15 mouse cellular contexts compared by ENCODE assay signal in genomic region chr5:72443946-72444345, GRCm38 (mm10).
DNase-seq lines count a peak whose midpoint lies in the region; ATAC-seq and TF ChIP-seq lines count a peak whose summit lies in the region.
"Had no signal": no experiment of that assay in that cellular context is flagged by ENCODE, and none has a peak within 500 bp of the region (broad histone marks: within the 10 kb centered on the region; RNA-seq: fewer than 3 reads in every experiment).

No protein-coding gene starts in this region.

- no peak for TF ChIP-seq POLR2A in limb, embryonic 14.5 days (IDR thresholded peaks at IDR 0.05; ENCODE audit: borderline replicate concordance, extremely low read depth, insufficient read depth, insufficient read length)

- no peaks in the 10 kb centered on the region for H3K27me3 ChIP-seq in limb, embryonic 14.5 days (ENCODE audit: control insufficient read depth, insufficient read depth, low read length)
- no peaks in the 10 kb centered on the region for H3K27me3 ChIP-seq in limb, embryonic 10.5 days (ENCODE audit: low read depth, poor library complexity, severe bottlenecking)
- no peaks in the 10 kb centered on the region for H3K27me3 ChIP-seq in E14TG2a.4 (ENCODE audit: insufficient read depth, low read length)
- H3K27me3 ChIP-seq in forebrain, embryonic 15.5 days, result no peaks in the 10 kb centered on the region
- H3K27me3 ChIP-seq: hindbrain, embryonic 15.5 days; limb, embryonic 15.5 days; midbrain, embryonic 15.5 days had no signal

- peak; percentile 29 for TF ChIP-seq CTCF in E14TG2a.4 (conservative IDR thresholded peaks at IDR 0.05; ENCODE audit: low read length)

- no peaks in the 10 kb centered on the region for H3K9me3 ChIP-seq in limb, embryonic 14.5 days (ENCODE audit: control insufficient read depth, low read length)
- H3K9me3 ChIP-seq in limb, embryonic 10.5 days (replicated peaks), result no peaks in the 10 kb centered on the region
- no peaks in the 10 kb centered on the region for H3K9me3 ChIP-seq in E14TG2a.4 (ENCODE audit: low read length)
- H3K9me3 ChIP-seq in forebrain, embryonic 15.5 days, result no peaks in the 10 kb centered on the region
- H3K9me3 ChIP-seq: hindbrain, embryonic 15.5 days; limb, embryonic 15.5 days; midbrain, embryonic 15.5 days had no signal

- no peak for ATAC-seq in limb, embryonic 14.5 days (ENCODE audit: low FRiP score, low read depth)
- no peak for ATAC-seq in forebrain, embryonic 15.5 days (replicated peaks)

- H3K4me2 ChIP-seq in limb, embryonic 14.5 days (replicated peaks; ENCODE audit: low read depth, low read length, severe bottlenecking), result no peak overlapping the region
- no peak overlapping the region for H3K4me2 ChIP-seq in forebrain, embryonic 15.5 days (replicated peaks)
- H3K4me2 ChIP-seq: hindbrain, embryonic 15.5 days; limb, embryonic 15.5 days; midbrain, embryonic 15.5 days had no signal

- H3K4me1 ChIP-seq in limb, embryonic 14.5 days (ENCODE audit: control insufficient read depth, insufficient read depth, low read length), result no peaks in the 10 kb centered on the region
- peaks cover 8% of the 10 kb centered on the region for H3K4me1 ChIP-seq in limb, embryonic 10.5 days
- H3K4me1 ChIP-seq in E14TG2a.4 (replicated peaks; ENCODE audit: low read depth, low read length), result no peaks in the 10 kb centered on the region
- H3K4me1 ChIP-seq in forebrain, embryonic 15.5 days, result no peaks in the 10 kb centered on the region
- H3K4me1 ChIP-seq: hindbrain, embryonic 15.5 days; limb, embryonic 15.5 days; midbrain, embryonic 15.5 days had no signal

- H3K4me3 ChIP-seq in limb, embryonic 14.5 days (replicated peaks; ENCODE audit: low read length), result no peak overlapping the region
- no peak overlapping the region for H3K4me3 ChIP-seq in limb, embryonic 10.5 days
- no peak overlapping the region for H3K4me3 ChIP-seq in E14TG2a.4 (replicated peaks; ENCODE audit: low read length)
- H3K4me3 ChIP-seq in forebrain, embryonic 15.5 days, result no peak overlapping the region
- H3K4me3 ChIP-seq: gastrocnemius, adult 2 months; hindbrain, embryonic 15.5 days; limb, embryonic 15.5 days; midbrain, embryonic 15.5 days had no signal

- H3K36me3 ChIP-seq in limb, embryonic 14.5 days (ENCODE audit: control insufficient read depth, insufficient read depth, low read length), result no peaks in the 10 kb centered on the region
- H3K36me3 ChIP-seq in limb, embryonic 10.5 days, result no peaks in the 10 kb centered on the region
- H3K36me3 ChIP-seq in E14TG2a.4 (ENCODE audit: insufficient read depth, low read length), result no peaks in the 10 kb centered on the region
- H3K36me3 ChIP-seq in forebrain, embryonic 15.5 days, result no peaks in the 10 kb centered on the region
- H3K36me3 ChIP-seq: hindbrain, embryonic 15.5 days; limb, embryonic 15.5 days; midbrain, embryonic 15.5 days had no signal

- 76% methylated on average over 11 of the region's 11 CpGs for WGBS in limb, embryonic 14.5 days
- WGBS in limb, embryonic 10.5 days, result 75% methylated on average over 11 of the region's 11 CpGs
- 77% methylated on average over 11 of the region's 11 CpGs for WGBS in forebrain, embryonic 15.5 days

- no peak overlapping the region for H3K27ac ChIP-seq in limb, embryonic 14.5 days (replicated peaks; ENCODE audit: low read depth, low read length)
- H3K27ac ChIP-seq in limb, embryonic 10.5 days, result no peak overlapping the region
- H3K27ac ChIP-seq in forebrain, embryonic 15.5 days (replicated peaks), result no peak overlapping the region
- H3K27ac ChIP-seq: gastrocnemius, adult 2 months; hindbrain, embryonic 15.5 days; limb, embryonic 15.5 days; midbrain, embryonic 15.5 days had no signal

- no peak overlapping the region for H3K9ac ChIP-seq in limb, embryonic 14.5 days (ENCODE audit: low read depth, low read length, severe bottlenecking)
- no peak overlapping the region for H3K9ac ChIP-seq in forebrain, embryonic 15.5 days (replicated peaks)
- H3K9ac ChIP-seq: hindbrain, embryonic 15.5 days; limb, embryonic 15.5 days; midbrain, embryonic 15.5 days had no signal

- DNase-seq in gastrocnemius, postnatal 10 days, result peak; percentile 5
- DNase-seq in gastrocnemius, postnatal 36 days, result no peak
- DNase-seq in limb, embryonic 14.5 days (ENCODE audit: low spot score), result peak; percentile 10
- no peak for DNase-seq in limb, embryonic 10.5 days (ENCODE audit: low spot score)
- DNase-seq in heart, postnatal 4 days, result peak; percentile 29
- no peak for DNase-seq in thymus, postnatal 36 days
- DNase-seq: B cell, adult 2 months; cerebellum, postnatal 36 days; gastrocnemius, adult 2 months; thymus, adult 18-20 months had no signal

- intact Hi-C loops in gastrocnemius, postnatal 36 days (cut with DNase I), result no loop called here

Comparison
In these comparisons a context has a peak if more than half of its experiments do, and no peak if none do; other contexts are left out.
1. DNase-seq: peak in gastrocnemius, postnatal 10 days (single experiment), limb, embryonic 14.5 days (single experiment) and heart, postnatal 4 days (single experiment); none in gastrocnemius, postnatal 36 days (0 of 2), limb, embryonic 10.5 days (single experiment) and thymus, postnatal 36 days (0 of 2).